Mouse (Mus musculus): ENCODE measurements around the gene Nmral1. TPM values are rescaled to one million over a fixed set of nuclear protein-coding genes. Genes with fewer than 3 reads are reported as not detected.
"Not testable (repeated sequence)": the region's sequence is repeated elsewhere in the genome, so short reads cannot be mapped to it uniquely, and the experiment has no call there.

Gene Nmral1
- 8.0 and 12.7 TPM in 2 replicates for polyA plus RNA-seq (2012; rRNA removed)

- DNase-seq (ENCODE audit: low read depth, low spot score): no peak
- 12% methylated on average over 33 of the region's 33 CpGs for WGBS
Measured at GRCm38 (mm10) chr16:4718753-4719518, at the start of gene Nmral1. Gene Nmral1, minus strand, starts transcription at chr16:4719356.

- no peak for DNase-seq (ENCODE audit: low read depth, low spot score)
- 91% methylated on average over 5 of the region's 5 CpGs for WGBS
Measured at GRCm38 (mm10) chr16:4768719-4769118, 49.6 kb upstream of the Nmral1 start.

- DNase-seq (ENCODE audit: low read depth, low spot score): no peak
- 80% methylated on average over 6 of the region's 6 CpGs for WGBS
Measured at GRCm38 (mm10) chr16:4767012-4767790, 48.0 kb upstream of the Nmral1 start.

GRCm38 (mm10) chr16:4765852-4766251 lies 46.7 kb upstream of the Nmral1 start:
- WGBS: 86% methylated on average over 2 of the region's 2 CpGs
- no peak for DNase-seq (ENCODE audit: low read depth, low spot score)

- DNase-seq (ENCODE audit: low read depth, low spot score): no peak
- WGBS: 30% methylated on average over 2 of the region's 2 CpGs
Measured at GRCm38 (mm10) chr16:4763276-4763675, 44.1 kb upstream of the Nmral1 start.

GRCm38 (mm10) chr16:4762437-4762836 lies 43.3 kb upstream of the Nmral1 start:
- no peak for DNase-seq (ENCODE audit: low read depth, low spot score)
- 90% methylated on average over 4 of the region's 4 CpGs for WGBS

- not testable (repeated sequence) for DNase-seq (ENCODE audit: low read depth, low spot score)
- 7% methylated on average over 42 of the region's 42 CpGs for WGBS
Measured at GRCm38 (mm10) chr16:4756660-4757335, 37.6 kb upstream of the Nmral1 start.

- 85% methylated on average over 3 of the region's 3 CpGs for WGBS
- no peak for DNase-seq (ENCODE audit: low read depth, low spot score)
Measured at GRCm38 (mm10) chr16:4754045-4754444, 34.9 kb upstream of the Nmral1 start.

- no peak for DNase-seq (ENCODE audit: low read depth, low spot score)
- WGBS: 93% methylated on average over 3 of the region's 3 CpGs
Measured at GRCm38 (mm10) chr16:4752155-4752554, 33.0 kb upstream of the Nmral1 start.

- 93% methylated on average over 1 of the region's 1 CpGs for WGBS
- DNase-seq (ENCODE audit: low read depth, low spot score): no peak
Measured at GRCm38 (mm10) chr16:4742186-4742585, 23.0 kb upstream of the Nmral1 start.

- 77% methylated on average over 2 of the region's 2 CpGs for WGBS
- no peak for DNase-seq (ENCODE audit: low read depth, low spot score)
Measured at GRCm38 (mm10) chr16:4739994-4740393, 20.8 kb upstream of the Nmral1 start.

GRCm38 (mm10) chr16:4736262-4736661 lies 17.1 kb upstream of the Nmral1 start:
- whole genome bisulfite sequencing: 86% methylated on average over 2 of the region's 2 CpGs

GRCm38 (mm10) chr16:4730776-4731358 lies 11.7 kb upstream of the Nmral1 start:
- no peak for DNase-seq (ENCODE audit: low read depth, low spot score)
- WGBS: 76% methylated on average over 3 of the region's 3 CpGs

More at GRCm38 (mm10) chr16:4736262-4736661, 17.1 kb upstream of the Nmral1 start:
- no peak for DNase-seq (ENCODE audit: low read depth, low spot score)

GRCm38 (mm10) chr16:4727963-4728362 lies 8.8 kb upstream of the Nmral1 start:
- DNase-seq (ENCODE audit: low read depth, low spot score): no peak
- 39% methylated on average over 1 of the region's 1 CpGs for WGBS

- 93% methylated on average over 1 of the region's 1 CpGs for WGBS
- no peak for DNase-seq (ENCODE audit: low read depth, low spot score)
Measured at GRCm38 (mm10) chr16:4727526-4727925, 8.4 kb upstream of the Nmral1 start.

- DNase-seq (ENCODE audit: low read depth, low spot score): peak; percentile 11
- 1% methylated on average over 38 of the region's 40 CpGs for WGBS
Measured at GRCm38 (mm10) chr16:4726528-4727128, 7.5 kb upstream of the Nmral1 start.

GRCm38 (mm10) chr16:4725780-4726527 lies 6.8 kb upstream of the Nmral1 start, which contains the start of gene Hmox2:
Gene Hmox2, plus strand, starts transcription at chr16:4726361.
- peak; percentile 75 for DNase-seq (ENCODE audit: low read depth, low spot score)
- WGBS: 6% methylated on average over 35 of the region's 35 CpGs

GRCm38 (mm10) chr16:4725266-4725665 lies 6.1 kb upstream of the Nmral1 start:
- DNase-seq (ENCODE audit: low read depth, low spot score): no peak
- 63% methylated on average over 4 of the region's 4 CpGs for WGBS

GRCm38 (mm10) chr16:4722915-4723209 lies 3.7 kb upstream of the Nmral1 start:
- WGBS: 69% methylated on average over 3 of the region's 3 CpGs

More at GRCm38 (mm10) chr16:4722915-4723209, 3.7 kb upstream of the Nmral1 start:
- no peak for DNase-seq (ENCODE audit: low read depth, low spot score)

Data from large intestine, adult 2 months (tissue).